In the genomic region with DNA sequence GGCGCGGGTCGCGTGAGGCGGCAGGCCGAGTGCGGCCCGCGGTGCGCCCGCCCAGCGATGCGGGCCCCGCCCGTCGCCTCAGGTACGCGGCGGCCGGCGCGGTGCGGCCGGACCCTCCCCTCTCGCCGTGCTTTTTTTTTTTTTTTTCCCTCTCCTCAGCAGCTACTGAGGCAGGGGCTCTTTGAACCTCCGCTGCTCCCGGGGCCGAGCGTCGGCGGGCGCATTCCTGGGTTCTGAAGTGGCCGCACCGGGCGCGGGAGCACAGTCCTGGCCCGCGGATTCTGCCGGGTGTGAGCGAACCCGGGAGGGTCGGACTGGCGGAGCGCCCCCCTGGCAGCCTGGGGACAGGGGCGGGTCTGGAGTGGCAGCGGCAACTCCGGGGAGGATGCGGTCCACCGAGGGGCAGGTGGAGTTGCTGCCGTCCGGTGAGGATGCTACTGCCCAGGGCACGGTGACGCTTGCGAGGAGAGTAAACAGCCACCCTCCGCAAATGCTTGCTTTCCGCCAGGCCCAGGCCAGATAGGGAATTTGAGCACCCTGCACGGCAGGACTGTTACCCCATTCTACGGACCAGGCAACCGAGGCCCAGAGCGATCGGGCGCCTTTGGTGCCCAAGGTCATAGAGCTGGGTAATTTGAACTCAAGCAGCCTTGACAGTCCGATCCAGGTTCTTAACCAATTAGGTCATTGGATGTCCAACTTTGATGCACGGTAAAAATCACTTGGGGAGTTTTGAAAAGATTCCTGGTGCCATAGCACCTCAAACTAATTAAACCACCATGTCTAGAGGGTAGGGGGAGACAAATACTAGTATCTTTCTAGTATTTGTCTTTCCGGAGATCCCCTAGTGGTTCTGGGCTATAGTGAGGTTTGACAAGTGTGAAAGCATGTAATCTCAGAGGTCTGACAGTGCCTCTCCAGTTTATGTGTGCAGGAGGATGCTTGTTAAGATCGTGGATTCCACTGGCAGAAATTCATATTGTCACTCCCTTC, we compare ENCODE assay signal across 8 mouse cellular contexts. TPM values are rescaled to one million over a fixed set of nuclear protein-coding genes. Genes with fewer than 3 reads are reported as not detected.
DNase-seq lines count a peak whose midpoint lies in the region; ATAC-seq and TF ChIP-seq lines count a peak whose summit lies in the region.

No protein-coding gene starts in this region.

- H3K36me3 ChIP-seq in intestine, postnatal 0 days (ENCODE audit: control insufficient read depth, insufficient read depth): no peaks in the 10 kb centered on the region
- H3K36me3 ChIP-seq in neural tube, embryonic 15.5 days: no peaks in the 10 kb centered on the region

- H3K9me3 ChIP-seq in intestine, postnatal 0 days (ENCODE audit: control insufficient read depth): no peaks in the 10 kb centered on the region
- H3K9me3 ChIP-seq in neural tube, embryonic 15.5 days (replicated peaks): no peaks in the 10 kb centered on the region

- 2% methylated on average over 49 of the region's 67 CpGs for WGBS in intestine, postnatal 0 days
- 2% methylated on average over 45 of the region's 67 CpGs for WGBS in lung, adult 2 months
- WGBS in neural tube, embryonic 15.5 days: 2% methylated on average over 43 of the region's 67 CpGs

- H3K4me3 ChIP-seq in intestine, postnatal 0 days (ENCODE audit: low read depth, low read length): peak overlapping the region; percentile 96
- H3K4me3 ChIP-seq in lung, adult 2 months (replicated peaks; ENCODE audit: extremely low read depth, low read depth, low read length): peak overlapping the region; percentile 78
- H3K4me3 ChIP-seq in neural tube, embryonic 15.5 days (replicated peaks): peak overlapping the region; percentile 92

- H3K9ac ChIP-seq in intestine, postnatal 0 days (ENCODE audit: low read depth, low read length): peak overlapping the region; percentile 97
- peak overlapping the region; percentile 91 for H3K9ac ChIP-seq in neural tube, embryonic 15.5 days (replicated peaks)

- peak; percentile 68 for ATAC-seq in intestine, postnatal 0 days
- ATAC-seq in neural tube, embryonic 15.5 days (ENCODE audit: low FRiP score): peak; percentile 43

- peak overlapping the region; percentile 86 for H3K4me2 ChIP-seq in intestine, postnatal 0 days (replicated peaks; ENCODE audit: low read depth)
- H3K4me2 ChIP-seq in neural tube, embryonic 15.5 days: peak overlapping the region; percentile 91

- DNase-seq in B cell, adult 2 months: peak; percentile 48
- peak; percentile 27 for DNase-seq in adipocyte (ENCODE audit: low spot score)
- peak; percentile 25 for DNase-seq in embryo, embryonic 10 days (ENCODE audit: low spot score)
- DNase-seq in gastrocnemius, postnatal 4 days (ENCODE audit: low spot score in 2 of 2): peak; percentile 53 to 54
- peak; percentile 62 for DNase-seq in lung, adult 2 months
- peak; percentile 26 to 36 for DNase-seq in thymus, adult 18-20 months

- peak overlapping the region; percentile 94 for H3K27ac ChIP-seq in intestine, postnatal 0 days (ENCODE audit: low read depth, low read length)
- peak overlapping the region; percentile 91 for H3K27ac ChIP-seq in neural tube, embryonic 15.5 days (replicated peaks)

- H3K4me1 ChIP-seq in intestine, postnatal 0 days (replicated peaks; ENCODE audit: control insufficient read depth, insufficient read depth, low read length): peaks cover 9% of the 10 kb centered on the region; the same call in 1 of the 2 replicates
- H3K4me1 ChIP-seq in lung, adult 2 months (ENCODE audit: control insufficient read depth, insufficient read depth, low read length): peaks cover 9% of the 10 kb centered on the region
- peaks cover 28% of the 10 kb centered on the region for H3K4me1 ChIP-seq in neural tube, embryonic 15.5 days

- no peak; the same call in 1 of the 2 replicates for TF ChIP-seq CTCF in intestine, postnatal 0 days (IDR thresholded peaks at IDR 0.05; ENCODE audit: low read depth)
- TF ChIP-seq CTCF in lung, adult 2 months (IDR thresholded peaks at IDR 0.05; ENCODE audit: insufficient read depth, low read length): no peak

- no peak for TF ChIP-seq POLR2A in lung, adult 2 months (IDR thresholded peaks at IDR 0.05; ENCODE audit: borderline replicate concordance, extremely low read depth, low read depth, low read length)

- no peaks in the 10 kb centered on the region for H3K27me3 ChIP-seq in intestine, postnatal 0 days (replicated peaks; ENCODE audit: control insufficient read depth, insufficient read depth, low read length)
- no peaks in the 10 kb centered on the region for H3K27me3 ChIP-seq in neural tube, embryonic 15.5 days (replicated peaks)

RNA-seq across cellular contexts. Expression of a gene that starts 0.7 kb away (rescaled TPM):
- 10 to 100 TPM; 25.6 to 27.4 TPM for total RNA-seq in gastrocnemius, postnatal 4 days (2021)
- 11.5 and 11.6 TPM in 2 replicates for polyA plus RNA-seq in intestine, postnatal 0 days (2015; fragmentation: Nextera tagmentation; extraction: Ambion mirVana)
- 19.4 and 27.5 TPM in 2 replicates for polyA plus RNA-seq in lung, adult 2 months (2012; rRNA removed)
- 20.9 and 24.5 TPM in 2 replicates for polyA plus RNA-seq in neural tube, embryonic 15.5 days (2015; fragmentation: Nextera tagmentation; extraction: Ambion mirVana)

RNA-seq across cellular contexts. Expression of a gene that starts 34.9 kb away (rescaled TPM):
- under 1 TPM; 0.13 to 0.15 TPM for total RNA-seq in gastrocnemius, postnatal 4 days (2021)
- polyA plus RNA-seq in intestine, postnatal 0 days (2015; fragmentation: Nextera tagmentation; extraction: Ambion mirVana): 1.9 and 3.0 TPM in 2 replicates
- 10.6 and 12.7 TPM in 2 replicates for polyA plus RNA-seq in lung, adult 2 months (2012; rRNA removed)
- polyA plus RNA-seq in neural tube, embryonic 15.5 days (2015; fragmentation: Nextera tagmentation; extraction: Ambion mirVana): 898 and 1,236 TPM in 2 replicates

Comparison
In these comparisons a context has a peak if more than half of its experiments do, and no peak if none do; other contexts are left out.
1. Peak in every context shown above with its lines: DNase-seq, ATAC-seq, H3K4me3 ChIP-seq and H3K27ac ChIP-seq.
2. RNA of a gene that starts 34.9 kb away (polyA plus RNA-seq): 898 to 1,236 TPM in neural tube, embryonic 15.5 days; 10.6 to 12.7 TPM in lung, adult 2 months and 1.9 to 3.0 TPM in intestine, postnatal 0 days; every median in the first group is over 10 times any median in the second.